Mouse (Mus musculus): ENCODE data around the gene Tmem141. TPM values are rescaled to one million over a fixed set of nuclear protein-coding genes. Genes with fewer than 3 reads are reported as not detected.

Gene Tmem141
- polyA plus RNA-seq, 2 experiments = 26.8 to 30.3 TPM

- 81% methylated on average over 3 of the region's 3 CpGs for WGBS
- no peak for TF ChIP-seq POLR2A (IDR thresholded peaks at IDR 0.05; ENCODE audit: borderline replicate concordance, extremely low read depth, insufficient read depth, insufficient read length)
- Histone ChIP-seq H3K4me1 (ENCODE audit: control insufficient read depth, insufficient read depth, low read length) (peaks cover 20% of the 10 kb centered on the region), H3K27me3 (ENCODE audit: control insufficient read depth, insufficient read depth, low read length) (peaks cover 22% of the 10 kb centered on the region), H3K27ac (replicated peaks; ENCODE audit: low read depth, low read length) (no peak overlapping the region), H3K4me2 (replicated peaks; ENCODE audit: low read depth, low read length, severe bottlenecking) (no peak overlapping the region), H3K4me3 (replicated peaks; ENCODE audit: low read length) (no peak overlapping the region), H3K9ac (ENCODE audit: low read depth, low read length, severe bottlenecking) (no peak overlapping the region), H3K36me3 (ENCODE audit: control insufficient read depth, insufficient read depth, low read length) (peaks cover 61% of the 10 kb centered on the region), H3K9me3 (ENCODE audit: control insufficient read depth, low read length) (no peaks in the 10 kb centered on the region)
- no peak for ATAC-seq (ENCODE audit: low FRiP score, low read depth)
- no peak for DNase-seq (ENCODE audit: low spot score)
Observed at GRCm38 (mm10) chr2:25584152-25584551, 37.7 kb downstream of the Tmem141 start.

GRCm38 (mm10) chr2:25583571-25583970 lies 38.2 kb downstream of the Tmem141 start:
- Histone ChIP-seq H3K36me3 (ENCODE audit: control insufficient read depth, insufficient read depth, low read length) (peaks cover 57% of the 10 kb centered on the region), H3K4me3 (replicated peaks; ENCODE audit: low read length) (no peak overlapping the region), H3K4me2 (replicated peaks; ENCODE audit: low read depth, low read length, severe bottlenecking) (no peak overlapping the region), H3K27me3 (ENCODE audit: control insufficient read depth, insufficient read depth, low read length) (peaks cover 28% of the 10 kb centered on the region), H3K4me1 (ENCODE audit: control insufficient read depth, insufficient read depth, low read length) (peaks cover 20% of the 10 kb centered on the region), H3K9ac (ENCODE audit: low read depth, low read length, severe bottlenecking) (no peak overlapping the region), H3K9me3 (ENCODE audit: control insufficient read depth, low read length) (no peaks in the 10 kb centered on the region), H3K27ac (replicated peaks; ENCODE audit: low read depth, low read length) (no peak overlapping the region)
- WGBS = 78% methylated on average over 4 of the region's 4 CpGs
- no peak for DNase-seq (ENCODE audit: low spot score)
- ATAC-seq (ENCODE audit: low FRiP score, low read depth) = no peak
- TF ChIP-seq POLR2A (IDR thresholded peaks at IDR 0.05; ENCODE audit: borderline replicate concordance, extremely low read depth, insufficient read depth, insufficient read length) = no peak

- Histone ChIP-seq H3K9me3 (ENCODE audit: control insufficient read depth, low read length) (no peaks in the 10 kb centered on the region), H3K27me3 (ENCODE audit: control insufficient read depth, insufficient read depth, low read length) (peaks cover 32% of the 10 kb centered on the region), H3K9ac (ENCODE audit: low read depth, low read length, severe bottlenecking) (no peak overlapping the region), H3K4me1 (ENCODE audit: control insufficient read depth, insufficient read depth, low read length) (peaks cover 20% of the 10 kb centered on the region), H3K36me3 (ENCODE audit: control insufficient read depth, insufficient read depth, low read length) (peaks cover 53% of the 10 kb centered on the region), H3K27ac (replicated peaks; ENCODE audit: low read depth, low read length) (no peak overlapping the region), H3K4me3 (replicated peaks; ENCODE audit: low read length) (no peak overlapping the region), H3K4me2 (replicated peaks; ENCODE audit: low read depth, low read length, severe bottlenecking) (no peak overlapping the region)
- 87% methylated on average over 6 of the region's 6 CpGs for WGBS
- TF ChIP-seq POLR2A (IDR thresholded peaks at IDR 0.05; ENCODE audit: borderline replicate concordance, extremely low read depth, insufficient read depth, insufficient read length) = no peak
- no peak for ATAC-seq (ENCODE audit: low FRiP score, low read depth)
- no peak for DNase-seq (ENCODE audit: low spot score)
Observed at GRCm38 (mm10) chr2:25583120-25583481, 38.7 kb downstream of the Tmem141 start.

- Histone ChIP-seq H3K27me3 (ENCODE audit: control insufficient read depth, insufficient read depth, low read length) (peaks cover 38% of the 10 kb centered on the region), H3K9ac (ENCODE audit: low read depth, low read length, severe bottlenecking) (no peak overlapping the region), H3K4me3 (replicated peaks; ENCODE audit: low read length) (no peak overlapping the region), H3K9me3 (ENCODE audit: control insufficient read depth, low read length) (no peaks in the 10 kb centered on the region), H3K4me1 (ENCODE audit: control insufficient read depth, insufficient read depth, low read length) (peaks cover 25% of the 10 kb centered on the region), H3K27ac (replicated peaks; ENCODE audit: low read depth, low read length) (no peak overlapping the region), H3K4me2 (replicated peaks; ENCODE audit: low read depth, low read length, severe bottlenecking) (no peak overlapping the region), H3K36me3 (ENCODE audit: control insufficient read depth, insufficient read depth, low read length) (peaks cover 48% of the 10 kb centered on the region)
- no peak for ATAC-seq (ENCODE audit: low FRiP score, low read depth)
- TF ChIP-seq POLR2A (IDR thresholded peaks at IDR 0.05; ENCODE audit: borderline replicate concordance, extremely low read depth, insufficient read depth, insufficient read length) = no peak
- no peak for DNase-seq (ENCODE audit: low spot score)
- WGBS = 45% methylated on average over 12 of the region's 12 CpGs
Observed at GRCm38 (mm10) chr2:25582466-25583119, 39.2 kb downstream of the Tmem141 start.

- peak overlapping the region; percentile 56 for H3K4me2 ChIP-seq (replicated peaks; ENCODE audit: low read depth, low read length, severe bottlenecking)
- H3K9ac ChIP-seq (ENCODE audit: low read depth, low read length, severe bottlenecking) = no peak overlapping the region
- H3K36me3 ChIP-seq (ENCODE audit: control insufficient read depth, insufficient read depth, low read length) = peaks cover 41% of the 10 kb centered on the region
- peak overlapping the region; percentile 37; the same call in 1 of the 2 replicates for H3K4me3 ChIP-seq (replicated peaks; ENCODE audit: low read length)
- DNase-seq (ENCODE audit: low spot score) = no peak
- H3K27ac ChIP-seq (replicated peaks; ENCODE audit: low read depth, low read length) = no peak overlapping the region
- WGBS = 27% methylated on average over 6 of the region's 6 CpGs
- H3K4me1 ChIP-seq (ENCODE audit: control insufficient read depth, insufficient read depth, low read length) = peaks cover 31% of the 10 kb centered on the region
- TF ChIP-seq POLR2A (IDR thresholded peaks at IDR 0.05; ENCODE audit: borderline replicate concordance, extremely low read depth, insufficient read depth, insufficient read length) = no peak
- peak; percentile 7; the same call in 1 of the 2 replicates for ATAC-seq (ENCODE audit: low FRiP score, low read depth)
- peaks cover 44% of the 10 kb centered on the region for H3K27me3 ChIP-seq (ENCODE audit: control insufficient read depth, insufficient read depth, low read length)
- H3K9me3 ChIP-seq (ENCODE audit: control insufficient read depth, low read length) = no peaks in the 10 kb centered on the region
Observed at GRCm38 (mm10) chr2:25581901-25582301, 39.9 kb downstream of the Tmem141 start.
